Mouse (Mus musculus) forebrain, embryonic 15.5 days (tissue): ENCODE measurements around the gene Hoxd4. TPM values are rescaled to one million over a fixed set of nuclear protein-coding genes. Genes with fewer than 3 reads are reported as not detected.

Experiments used
- ATAC-seq: fragments of 200-750 bp; cut with Nextera tagmentation; replicated peaks from 2 replicates; pipeline ENCODE4 v1.8.0; 2017; ENCODE audit warnings: mild to moderate bottlenecking, moderate TSS enrichment, moderate library complexity
- H3K27ac ChIP-seq: fragments of 300-500 bp; sonication (generic); replicated peaks from 2 replicates; pipeline ENCODE4 v1.5.1; 2015; ENCODE audit warnings: mild to moderate bottlenecking, inconsistent platforms
- H3K27me3 ChIP-seq: fragments of 300-500 bp; sonication (generic); 2 replicates; pipeline ENCODE4 v1.6.1; 2015; ENCODE audit warnings: inconsistent platforms
- H3K36me3 ChIP-seq: fragments of 300-500 bp; sonication (generic); 2 replicates; pipeline ENCODE4 v1.6.1; 2015; ENCODE audit warnings: mild to moderate bottlenecking, inconsistent platforms
- H3K4me1 ChIP-seq: fragments of 300-500 bp; sonication (generic); 2 replicates; pipeline ENCODE4 v1.6.1; 2015; ENCODE audit warnings: inconsistent platforms
- H3K4me2 ChIP-seq: fragments of 300-500 bp; sonication (generic); replicated peaks from 2 replicates; pipeline ENCODE4 v1.6.1; 2015; ENCODE audit warnings: mild to moderate bottlenecking, inconsistent platforms
- H3K4me3 ChIP-seq: fragments of 300-500 bp; sonication (generic); 2 replicates; pipeline ENCODE4 v1.5.1; 2015; ENCODE audit warnings: mild to moderate bottlenecking, inconsistent platforms
- H3K9ac ChIP-seq: fragments of 300-500 bp; sonication (generic); replicated peaks from 2 replicates; pipeline ENCODE4 v1.6.1; 2015; ENCODE audit warnings: mild to moderate bottlenecking, inconsistent platforms
- H3K9me3 ChIP-seq: fragments of 300-500 bp; sonication (generic); 2 replicates; pipeline ENCODE4 v1.6.1; 2016; ENCODE audit warnings: inconsistent platforms
- WGBS: fragments of 180-500 bp; shearing (Covaris S2); methylation state at CpG from one replicate; pipeline ENCODE4 v1.1.7; 2015; ENCODE audit warnings: mixed read lengths; 5-methylcytosine and 5-hydroxymethylcytosine counted together
- polyA plus RNA-seq: library from polyadenylated mRNA; unstranded; fragments of >200 nt; fragmentation: Nextera tagmentation; extraction: Ambion mirVana; gene quantifications from 2 replicates; pipeline ENCODE4 v1.2.1, GENCODE M21; 2015

The Hoxd4 gene
- polyA plus RNA-seq, 1 experiment from 2014 or later = not detected

GRCm38 (mm10) chr2:74698201-74699052 lies 13.3 kb upstream of the Hoxd4 start:
- Histone ChIP-seq H3K4me1 (peaks cover 12% of the 10 kb centered on the region), H3K4me2 (peak overlapping the region; percentile 42), H3K9ac (no peak overlapping the region), H3K4me3 (peak overlapping the region; percentile 29), H3K27ac (no peak overlapping the region), H3K9me3 (no peaks in the 10 kb centered on the region), H3K27me3 (peaks cover 96% of the 10 kb centered on the region), H3K36me3 (no peaks in the 10 kb centered on the region)
- ATAC-seq = 0 out of 2 replicates have a peak, but pooled peaks have one; percentile 19
- WGBS = under 1% methylated on average over 80 of the region's 86 CpGs

DNA sequence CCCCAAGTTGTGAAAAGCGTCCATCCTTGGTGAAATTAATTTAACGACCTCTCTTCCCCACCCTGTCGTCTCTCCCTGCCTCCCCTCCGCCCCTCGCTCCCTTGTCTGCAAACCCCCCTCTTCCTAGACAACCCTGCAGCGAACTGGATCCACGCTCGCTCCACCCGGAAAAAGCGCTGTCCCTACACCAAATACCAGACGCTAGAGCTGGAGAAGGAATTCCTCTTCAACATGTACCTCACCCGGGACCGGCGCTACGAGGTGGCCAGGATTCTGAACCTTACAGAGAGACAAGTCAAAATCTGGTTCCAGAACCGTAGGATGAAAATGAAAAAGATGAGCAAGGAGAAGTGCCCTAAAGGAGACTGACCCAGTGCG lies 12.7 kb upstream of the Hoxd4 start:
- WGBS = under 1% methylated on average over 17 of the region's 17 CpGs
- Histone ChIP-seq H3K4me1 (peaks cover 12% of the 10 kb centered on the region), H3K9me3 (no peaks in the 10 kb centered on the region), H3K4me3 (no peak overlapping the region), H3K27me3 (peaks cover 96% of the 10 kb centered on the region), H3K9ac (no peak overlapping the region), H3K27ac (no peak overlapping the region), H3K4me2 (no peak overlapping the region), H3K36me3 (no peaks in the 10 kb centered on the region)
- no peak for ATAC-seq

DNA sequence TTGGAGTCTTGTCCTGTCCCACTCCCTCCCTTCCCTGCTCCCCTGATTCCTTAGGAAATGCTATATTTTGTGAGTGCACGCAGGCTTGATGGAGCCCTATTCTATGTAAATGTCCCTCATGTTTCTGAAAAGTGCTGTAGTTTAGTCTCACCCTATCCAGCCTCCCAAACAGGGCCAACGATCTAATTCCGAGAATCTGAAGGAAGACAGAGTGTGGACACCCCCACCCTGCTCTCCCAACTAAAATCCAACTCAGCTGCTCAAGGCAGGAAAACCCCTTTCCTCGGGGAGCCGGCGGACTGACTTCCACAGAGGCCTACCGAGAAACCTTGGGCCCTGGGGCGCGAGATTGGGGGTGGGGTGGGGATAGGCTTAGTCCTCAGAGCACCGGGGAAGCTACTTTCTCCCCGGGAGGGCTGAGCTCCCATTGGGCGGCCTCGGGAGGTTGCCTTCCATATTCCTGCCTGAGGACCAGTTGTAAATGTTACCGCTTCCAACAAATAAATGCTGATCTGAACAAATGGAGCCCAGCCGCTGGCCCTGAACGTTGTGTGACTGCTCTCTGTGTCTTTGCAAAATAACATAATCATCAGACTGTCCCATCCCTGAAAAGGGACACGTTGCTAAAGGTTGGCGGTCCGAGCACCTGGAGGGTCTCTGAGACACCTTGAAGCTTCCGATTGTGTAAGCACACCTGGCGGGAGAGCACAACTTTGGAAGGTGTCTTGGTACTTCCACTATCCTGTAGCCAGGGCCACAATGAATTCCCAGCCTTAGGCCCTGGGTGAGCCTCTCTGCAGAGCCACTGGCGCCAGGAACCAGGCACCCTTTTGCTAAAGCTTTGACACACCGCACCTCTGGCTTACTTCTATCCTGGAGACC lies 11.8 kb upstream of the Hoxd4 start:
- no peak overlapping the region for H3K4me3 ChIP-seq
- 1% methylated on average over 23 of the region's 23 CpGs for WGBS
- peaks cover 17% of the 10 kb centered on the region for H3K4me1 ChIP-seq
- peaks cover 96% of the 10 kb centered on the region for H3K27me3 ChIP-seq
- H3K4me2 ChIP-seq = no peak overlapping the region
- no peak for ATAC-seq
- no peak overlapping the region for H3K27ac ChIP-seq
- H3K9me3 ChIP-seq = no peaks in the 10 kb centered on the region
- H3K36me3 ChIP-seq = no peaks in the 10 kb centered on the region
- no peak overlapping the region for H3K9ac ChIP-seq

GRCm38 (mm10) chr2:74700546-74701112 lies 11.1 kb upstream of the Hoxd4 start:
- Histone ChIP-seq H3K27ac (no peak overlapping the region), H3K4me1 (peaks cover 24% of the 10 kb centered on the region), H3K9me3 (no peaks in the 10 kb centered on the region), H3K27me3 (peaks cover 95% of the 10 kb centered on the region), H3K4me2 (no peak overlapping the region), H3K36me3 (no peaks in the 10 kb centered on the region), H3K9ac (no peak overlapping the region), H3K4me3 (no peak overlapping the region)
- ATAC-seq = no peak
- 3% methylated on average over 22 of the region's 22 CpGs for WGBS

DNA sequence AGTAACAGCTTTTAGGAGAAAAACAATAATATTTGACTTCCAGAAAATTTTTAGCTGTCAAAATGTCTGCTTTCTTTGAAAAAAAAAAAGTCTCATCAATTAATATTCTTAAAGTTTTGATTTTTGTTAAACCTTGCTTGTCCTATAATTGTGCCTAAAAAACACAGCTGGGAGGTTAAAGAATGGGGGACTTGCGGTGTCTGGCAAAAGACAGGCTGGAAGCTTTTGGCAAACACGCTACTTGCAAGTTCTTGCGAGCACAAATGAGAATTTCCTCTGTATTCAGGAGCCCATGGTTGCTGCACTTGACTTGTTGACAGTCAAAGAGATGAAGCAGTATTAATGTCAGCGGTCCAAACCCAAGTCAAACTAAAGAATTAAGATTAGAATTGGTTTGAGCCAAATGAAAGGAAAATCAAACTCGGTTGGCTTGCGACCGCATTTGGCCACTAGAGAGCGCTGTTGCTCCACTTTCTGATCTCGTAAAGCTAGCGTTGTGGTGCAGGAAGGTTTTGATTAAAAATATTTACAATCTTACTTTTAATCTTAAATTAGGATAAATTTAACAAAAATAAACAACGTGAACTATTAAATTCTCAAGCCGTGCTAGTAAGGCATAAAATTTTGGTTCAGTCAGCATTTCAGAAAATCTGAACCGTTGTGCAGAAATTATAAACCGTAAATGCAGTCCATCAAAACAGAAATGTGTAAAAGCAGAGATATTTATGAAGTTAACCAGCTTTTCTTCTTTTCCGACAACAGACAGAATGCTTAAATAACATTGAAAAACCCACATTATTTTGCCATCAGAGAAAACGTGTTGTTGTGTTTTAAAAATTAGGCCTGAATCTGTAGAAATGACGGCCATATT lies 9.5 kb upstream of the Hoxd4 start:
- Histone ChIP-seq H3K9ac (no peak overlapping the region), H3K4me1 (peaks cover 26% of the 10 kb centered on the region), H3K27me3 (peaks cover 92% of the 10 kb centered on the region), H3K4me2 (no peak overlapping the region), H3K36me3 (no peaks in the 10 kb centered on the region), H3K27ac (no peak overlapping the region), H3K9me3 (no peaks in the 10 kb centered on the region), H3K4me3 (no peak overlapping the region)
- no peak for ATAC-seq
- WGBS = 10% methylated on average over 17 of the region's 17 CpGs

- Histone ChIP-seq H3K9me3 (no peaks in the 10 kb centered on the region), H3K36me3 (no peaks in the 10 kb centered on the region), H3K27me3 (peaks cover 92% of the 10 kb centered on the region), H3K9ac (no peak overlapping the region), H3K4me3 (no peak overlapping the region), H3K4me2 (no peak overlapping the region), H3K27ac (no peak overlapping the region), H3K4me1 (peaks cover 21% of the 10 kb centered on the region)
- WGBS = 12% methylated on average over 6 of the region's 6 CpGs
- no peak for ATAC-seq
These were observed 8.9 kb upstream of the Hoxd4 start for GRCm38 (mm10) chr2:74702820-74703219.

GRCm38 (mm10) chr2:74703317-74703716 lies 8.4 kb upstream of the Hoxd4 start:
- H3K9ac ChIP-seq = no peak overlapping the region
- no peaks in the 10 kb centered on the region for H3K9me3 ChIP-seq
- WGBS = 3% methylated on average over 10 of the region's 10 CpGs
- H3K4me3 ChIP-seq = no peak overlapping the region
- H3K36me3 ChIP-seq = no peaks in the 10 kb centered on the region
- peaks cover 16% of the 10 kb centered on the region for H3K4me1 ChIP-seq
- H3K4me2 ChIP-seq = no peak overlapping the region
- no peak overlapping the region for H3K27ac ChIP-seq
- H3K27me3 ChIP-seq = peaks cover 93% of the 10 kb centered on the region
- ATAC-seq = no peak

DNA sequence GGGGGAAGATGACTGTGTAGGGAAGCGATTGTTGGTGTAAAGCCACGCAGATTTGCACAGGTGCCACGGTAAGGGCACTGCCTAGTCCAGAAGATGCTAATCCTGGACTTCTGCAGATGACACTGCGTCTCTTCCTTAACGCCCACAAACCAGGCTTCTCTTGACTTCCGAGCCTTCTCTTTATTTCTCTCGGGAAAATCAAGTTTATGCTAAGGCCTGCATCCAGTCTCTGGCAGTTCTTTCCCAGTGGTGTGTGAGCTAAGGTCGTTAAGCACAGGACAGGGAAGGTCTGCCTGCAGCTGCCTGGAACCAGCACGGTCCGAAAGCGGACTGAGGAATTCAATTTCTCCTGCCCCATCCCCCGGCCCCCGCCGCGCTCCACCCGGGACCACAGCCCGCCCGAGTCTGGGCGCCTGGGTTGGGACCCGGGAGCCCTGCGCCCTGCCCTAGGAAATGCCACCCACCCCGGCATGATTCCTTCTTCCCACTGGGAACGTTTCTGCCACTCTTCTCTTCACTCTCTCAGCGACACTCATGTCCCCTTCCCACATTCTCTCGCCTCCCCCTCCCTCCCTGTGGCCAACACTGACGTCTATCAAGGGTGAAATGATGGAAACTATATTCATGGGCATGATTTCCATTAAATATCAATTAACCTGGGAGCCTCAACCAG lies 7.9 kb upstream of the Hoxd4 start:
- no peak overlapping the region for H3K27ac ChIP-seq
- ATAC-seq = 0 out of 2 replicates have a peak, but pooled peaks have one; percentile 16
- 2% methylated on average over 26 of the region's 26 CpGs for WGBS
- peaks cover 94% of the 10 kb centered on the region for H3K27me3 ChIP-seq
- H3K9me3 ChIP-seq = no peaks in the 10 kb centered on the region
- peaks cover 14% of the 10 kb centered on the region for H3K4me1 ChIP-seq
- no peak overlapping the region for H3K4me3 ChIP-seq
- H3K36me3 ChIP-seq = no peaks in the 10 kb centered on the region
- no peak overlapping the region for H3K9ac ChIP-seq
- H3K4me2 ChIP-seq = no peak overlapping the region

DNA sequence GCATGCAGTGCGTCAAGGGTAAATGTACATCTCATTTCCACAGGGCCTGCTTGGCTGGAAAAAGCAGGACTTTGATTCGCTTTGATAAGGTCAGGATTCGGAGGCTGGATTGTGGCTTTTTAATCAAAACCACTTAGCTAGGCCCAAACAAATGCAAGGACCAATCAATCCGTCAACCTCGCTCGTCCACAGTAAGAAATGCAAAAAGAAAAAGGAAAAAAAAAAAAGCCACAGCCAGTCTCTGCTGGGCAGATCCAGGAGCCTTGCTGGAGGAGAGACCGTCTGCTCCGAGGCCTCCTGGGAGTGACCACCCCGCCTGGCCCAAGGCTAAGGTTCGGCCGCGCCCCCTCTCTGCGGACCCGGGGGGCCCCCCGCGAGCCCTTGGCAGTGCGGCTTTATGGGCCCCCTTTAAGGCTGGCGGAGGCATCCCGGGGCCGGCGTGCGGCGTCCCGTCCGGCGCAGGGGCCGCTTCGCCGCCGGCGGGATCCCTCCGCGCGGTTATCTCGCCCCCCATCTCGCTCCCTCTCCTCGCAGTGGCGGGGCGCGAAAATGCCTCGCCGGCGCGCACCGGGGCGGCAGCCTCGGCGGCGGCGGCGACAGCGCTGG lies 7.2 kb upstream of the Hoxd4 start, which contains the start of gene Hoxd8:
TSS of gene Hoxd8 (plus strand) at position 223 of the 606 bp plus-strand sequence.
- peak within 1 kb of the TSS; percentile 45 for H3K4me2 ChIP-seq
- peaks cover 14% of the 10 kb centered on the region for H3K4me1 ChIP-seq
- no peak for ATAC-seq
- H3K27me3 ChIP-seq = peaks cover 94% of the 10 kb centered on the region
- peak within 1 kb of the TSS; percentile 32 for H3K4me3 ChIP-seq
- H3K9ac ChIP-seq = no peak within 1 kb of the TSS
- H3K27ac ChIP-seq = no peak within 1 kb of the TSS
- H3K9me3 ChIP-seq = no peaks in the 10 kb centered on the region
- H3K36me3 ChIP-seq = no peaks in the 10 kb centered on the region
- WGBS = under 1% methylated on average over 41 of the region's 52 CpGs

DNA sequence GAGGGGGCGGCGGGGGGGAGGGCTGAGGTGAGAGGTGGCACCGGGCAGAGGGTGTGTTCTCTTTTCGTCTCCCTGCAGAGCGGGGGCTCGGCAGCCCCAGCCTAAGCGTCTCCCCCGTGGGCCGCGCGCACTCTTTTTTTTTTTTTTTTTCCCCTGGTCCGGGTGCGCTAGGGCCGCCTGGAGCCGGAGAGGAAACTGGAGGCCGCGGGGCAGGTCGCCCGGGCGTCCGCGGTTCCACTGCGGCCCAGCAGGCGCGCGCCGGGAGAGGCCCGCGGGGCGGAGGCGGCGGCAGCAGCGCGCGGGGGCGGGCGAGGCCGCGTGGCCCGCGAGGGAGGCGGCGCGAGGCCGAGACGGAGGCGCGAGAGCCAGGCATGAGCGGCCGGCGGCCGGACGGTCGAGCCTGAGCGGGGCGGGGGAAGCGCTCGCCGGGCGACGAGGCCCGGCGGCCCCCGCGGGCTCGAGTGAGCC lies 6.7 kb upstream of the Hoxd4 start:
- under 1% methylated on average over 59 of the region's 66 CpGs for WGBS
- H3K4me1 ChIP-seq = peaks cover 14% of the 10 kb centered on the region
- H3K36me3 ChIP-seq = no peaks in the 10 kb centered on the region
- ATAC-seq = no peak; the same call in 1 of the 2 replicates
- peak overlapping the region; percentile 45 for H3K4me2 ChIP-seq
- H3K9ac ChIP-seq = no peak overlapping the region
- peak overlapping the region; percentile 32 for H3K4me3 ChIP-seq
- H3K27me3 ChIP-seq = peaks cover 94% of the 10 kb centered on the region
- no peaks in the 10 kb centered on the region for H3K9me3 ChIP-seq
- no peak overlapping the region for H3K27ac ChIP-seq
